Mouse (Mus musculus): Measurements from ENCODE around the gene Sco2.

The Sco2 gene

GRCm38 (mm10) chr15:89322670-89323522 is 50.8 kb downstream of the Sco2 start, which contains the start of gene Adm2:
TSS of gene Adm2 (plus strand) at chr15:89322720.
- DNase-seq = no peak

All from kidney, adult 9 months (tissue).